Mouse (Mus musculus): ENCODE results near the gene G0s2. TPM values are rescaled to one million over a fixed set of nuclear protein-coding genes. Genes with fewer than 3 reads are reported as not detected.

Gene G0s2
- polyA plus RNA-seq, 1 experiment from 2014 or later, result 50.8 TPM

GRCm38 (mm10) chr1:193244235-193244634, 28.8 kb downstream of the G0s2 start:
- no peak overlapping the region for H3K4me2 ChIP-seq
- H3K9me3 ChIP-seq, result no peaks in the 10 kb centered on the region
- no peak overlapping the region for H3K9ac ChIP-seq
- no peaks in the 10 kb centered on the region for H3K27me3 ChIP-seq (replicated peaks)
- H3K4me1 ChIP-seq, result peaks cover 21% of the 10 kb centered on the region
- peak overlapping the region; percentile 85 for H3K27ac ChIP-seq (replicated peaks)
- H3K4me3 ChIP-seq, result no peak overlapping the region
- no peak for ATAC-seq (ENCODE audit: extremely low read depth, insufficient number of reproducible peaks, low FRiP score, low TSS enrichment)
- no peaks in the 10 kb centered on the region for H3K36me3 ChIP-seq
- WGBS, result 59% methylated on average over 6 of the region's 6 CpGs

DNA sequence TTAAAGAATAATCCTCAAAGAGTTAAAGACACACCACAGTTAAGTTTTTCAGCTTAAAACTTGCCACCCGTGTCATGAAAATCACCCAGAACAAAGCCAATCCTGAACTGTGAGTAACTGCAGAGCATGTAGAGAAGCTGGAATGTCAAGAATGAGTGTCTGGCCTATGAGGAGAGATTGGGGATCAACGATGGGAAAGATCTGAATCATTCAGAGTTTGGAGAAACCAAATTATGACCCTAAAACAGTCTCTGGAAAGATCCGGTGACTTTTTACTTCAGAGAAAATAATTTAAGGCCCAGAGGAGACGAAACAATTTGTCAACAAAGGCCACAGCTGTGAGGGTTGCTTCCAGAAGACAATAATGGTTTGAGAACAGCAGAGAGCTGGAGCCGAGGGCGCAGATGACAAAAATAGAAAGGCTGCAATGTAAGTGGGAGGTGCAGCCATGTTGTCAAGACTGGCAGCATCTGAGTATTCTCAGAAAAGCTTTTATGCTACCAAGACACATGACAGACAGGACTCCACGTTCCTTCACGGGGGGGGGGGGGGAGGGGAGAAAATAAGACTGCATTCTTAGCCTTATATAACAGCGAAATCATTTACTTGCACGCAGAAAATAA, 29.3 kb downstream of the G0s2 start:
- Histone ChIP-seq H3K4me2 (0 out of 2 replicates have a peak overlapping the region, but pooled peaks have one; percentile 3), H3K9me3 (no peaks in the 10 kb centered on the region), H3K4me1 (peaks cover 21% of the 10 kb centered on the region), H3K27me3 (replicated peaks) (no peaks in the 10 kb centered on the region), H3K36me3 (no peaks in the 10 kb centered on the region), H3K27ac (replicated peaks) (peak overlapping the region; percentile 85), H3K9ac (no peak overlapping the region), H3K4me3 (no peak overlapping the region)
- ATAC-seq (ENCODE audit: extremely low read depth, insufficient number of reproducible peaks, low FRiP score, low TSS enrichment), result no peak
- WGBS, result 31% methylated on average over 10 of the region's 10 CpGs

DNA sequence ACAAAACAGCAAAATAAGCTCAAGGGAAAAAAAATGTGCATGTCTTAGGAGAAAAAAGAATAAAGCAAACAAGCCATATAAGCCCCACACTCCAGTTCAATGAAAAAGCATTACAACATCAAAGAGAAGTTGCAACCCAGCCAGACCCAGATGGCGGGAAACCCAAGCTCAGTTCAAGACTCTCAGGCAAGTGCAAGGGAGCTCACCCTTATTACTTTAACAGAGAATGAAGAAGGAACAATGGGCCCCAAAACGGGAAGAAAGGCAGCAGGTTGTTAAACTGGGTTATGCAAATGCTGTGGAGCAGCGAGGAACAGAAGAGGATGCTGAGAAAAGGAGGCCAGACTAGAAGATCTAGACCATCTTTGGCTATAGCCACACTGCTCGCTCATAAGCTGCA, 30.2 kb downstream of the G0s2 start:
- 62% methylated on average over 4 of the region's 4 CpGs for WGBS

GRCm38 (mm10) chr1:193242238-193242637, 30.8 kb downstream of the G0s2 start:
- H3K4me2 ChIP-seq, result no peak overlapping the region
- no peak overlapping the region for H3K9ac ChIP-seq
- no peaks in the 10 kb centered on the region for H3K36me3 ChIP-seq
- H3K4me3 ChIP-seq, result no peak overlapping the region
- 72% methylated on average over 8 of the region's 8 CpGs for WGBS
- no peaks in the 10 kb centered on the region for H3K27me3 ChIP-seq (replicated peaks)
- H3K4me1 ChIP-seq, result peaks cover 21% of the 10 kb centered on the region
- no peak overlapping the region for H3K27ac ChIP-seq (replicated peaks)
- no peak for ATAC-seq (ENCODE audit: extremely low read depth, insufficient number of reproducible peaks, low FRiP score, low TSS enrichment)
- no peaks in the 10 kb centered on the region for H3K9me3 ChIP-seq

More for the DNA sequence above, 30.2 kb downstream of the G0s2 start:
- no peak overlapping the region for H3K4me3 ChIP-seq
- H3K9ac ChIP-seq, result no peak overlapping the region
- H3K27me3 ChIP-seq (replicated peaks), result no peaks in the 10 kb centered on the region
- ATAC-seq (ENCODE audit: extremely low read depth, insufficient number of reproducible peaks, low FRiP score, low TSS enrichment), result no peak
- H3K36me3 ChIP-seq, result no peaks in the 10 kb centered on the region
- H3K9me3 ChIP-seq, result no peaks in the 10 kb centered on the region
- peak overlapping the region; percentile 85 for H3K27ac ChIP-seq (replicated peaks)
- peaks cover 21% of the 10 kb centered on the region for H3K4me1 ChIP-seq
- H3K4me2 ChIP-seq, result no peak overlapping the region

GRCm38 (mm10) chr1:193241436-193241835, 31.6 kb downstream of the G0s2 start:
- Histone ChIP-seq H3K36me3 (no peaks in the 10 kb centered on the region), H3K27ac (replicated peaks) (no peak overlapping the region), H3K27me3 (replicated peaks) (no peaks in the 10 kb centered on the region), H3K9me3 (no peaks in the 10 kb centered on the region), H3K4me1 (peaks cover 21% of the 10 kb centered on the region), H3K4me3 (no peak overlapping the region), H3K4me2 (no peak overlapping the region), H3K9ac (no peak overlapping the region)
- ATAC-seq (ENCODE audit: extremely low read depth, insufficient number of reproducible peaks, low FRiP score, low TSS enrichment), result no peak
- 85% methylated on average over 4 of the region's 4 CpGs for WGBS

- H3K27ac ChIP-seq (replicated peaks), result no peak overlapping the region
- no peaks in the 10 kb centered on the region for H3K27me3 ChIP-seq (replicated peaks)
- WGBS, result 52% methylated on average over 4 of the region's 4 CpGs
- peaks cover 9% of the 10 kb centered on the region for H3K4me1 ChIP-seq
- H3K36me3 ChIP-seq, result no peaks in the 10 kb centered on the region
- no peaks in the 10 kb centered on the region for H3K9me3 ChIP-seq
- ATAC-seq (ENCODE audit: extremely low read depth, insufficient number of reproducible peaks, low FRiP score, low TSS enrichment), result no peak
- H3K4me3 ChIP-seq, result no peak overlapping the region
- no peak overlapping the region for H3K9ac ChIP-seq
- H3K4me2 ChIP-seq, result no peak overlapping the region
Measured at GRCm38 (mm10) chr1:193238426-193238825, 34.6 kb downstream of the G0s2 start.

DNA sequence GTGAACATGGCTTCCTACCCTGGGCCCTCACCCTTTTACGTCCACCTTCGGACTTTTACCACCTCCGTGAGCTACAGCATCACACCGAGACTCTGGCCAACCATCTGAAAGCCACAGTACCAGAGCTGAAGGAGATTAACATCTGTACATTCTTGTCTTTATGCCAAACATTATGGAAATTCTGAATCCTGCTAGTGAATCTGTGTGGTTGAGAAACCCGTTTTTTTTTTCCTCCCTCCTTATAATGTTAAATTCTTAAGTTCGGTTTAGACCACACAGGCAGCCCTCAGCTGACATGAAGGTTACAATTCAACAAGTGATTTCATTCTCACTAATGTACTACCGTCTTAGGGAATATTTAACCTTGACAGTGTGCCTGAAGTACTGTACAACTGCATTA, 38.1 kb downstream of the G0s2 start:
- Histone ChIP-seq H3K9ac (no peak overlapping the region), H3K4me2 (no peak overlapping the region), H3K4me1 (peaks cover 9% of the 10 kb centered on the region; the same call in 1 of the 2 replicates), H3K9me3 (no peaks in the 10 kb centered on the region), H3K4me3 (no peak overlapping the region), H3K27ac (replicated peaks) (no peak overlapping the region), H3K36me3 (no peaks in the 10 kb centered on the region), H3K27me3 (replicated peaks) (no peaks in the 10 kb centered on the region)
- WGBS, result 79% methylated on average over 7 of the region's 7 CpGs
- ATAC-seq (ENCODE audit: extremely low read depth, insufficient number of reproducible peaks, low FRiP score, low TSS enrichment), result no peak

GRCm38 (mm10) chr1:193234130-193234645, 38.8 kb downstream of the G0s2 start:
- WGBS, result 85% methylated on average over 2 of the region's 2 CpGs
- no peak overlapping the region for H3K4me3 ChIP-seq
- H3K27me3 ChIP-seq (replicated peaks), result no peaks in the 10 kb centered on the region
- no peak for ATAC-seq (ENCODE audit: extremely low read depth, insufficient number of reproducible peaks, low FRiP score, low TSS enrichment)
- no peak overlapping the region for H3K27ac ChIP-seq (replicated peaks)
- H3K36me3 ChIP-seq, result no peaks in the 10 kb centered on the region
- no peaks in the 10 kb centered on the region for H3K9me3 ChIP-seq
- no peak overlapping the region for H3K4me2 ChIP-seq
- H3K4me1 ChIP-seq, result peaks cover 9% of the 10 kb centered on the region; the same call in 1 of the 2 replicates
- no peak overlapping the region for H3K9ac ChIP-seq

GRCm38 (mm10) chr1:193232732-193233131, 40.3 kb downstream of the G0s2 start:
- Histone ChIP-seq H3K27me3 (replicated peaks) (no peaks in the 10 kb centered on the region), H3K9me3 (no peaks in the 10 kb centered on the region), H3K4me1 (peaks cover 9% of the 10 kb centered on the region; the same call in 1 of the 2 replicates), H3K36me3 (no peaks in the 10 kb centered on the region), H3K9ac (no peak overlapping the region), H3K27ac (replicated peaks) (no peak overlapping the region), H3K4me3 (no peak overlapping the region), H3K4me2 (no peak overlapping the region)
- 64% methylated on average over 2 of the region's 2 CpGs for WGBS
- no peak for ATAC-seq (ENCODE audit: extremely low read depth, insufficient number of reproducible peaks, low FRiP score, low TSS enrichment)

DNA sequence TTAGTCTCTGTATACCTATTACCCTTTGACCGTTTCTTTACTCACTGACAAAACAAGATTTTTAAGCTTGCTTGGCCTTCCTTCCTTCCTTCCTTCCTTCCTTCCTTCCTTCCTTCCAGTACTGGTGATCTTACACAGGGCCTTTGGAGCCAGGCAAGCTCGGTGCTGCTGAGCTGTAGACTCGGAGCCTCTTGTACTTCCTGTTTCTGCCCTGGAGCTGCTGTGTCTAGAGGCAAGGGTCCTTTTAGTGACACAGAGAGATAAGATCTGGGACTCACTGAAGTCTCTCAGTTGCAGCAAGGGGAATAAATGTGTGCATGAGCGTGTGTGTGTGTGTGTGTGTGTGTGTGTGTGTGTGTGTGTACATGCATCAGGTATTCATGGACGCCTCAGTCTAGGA, 42.1 kb downstream of the G0s2 start:
- Histone ChIP-seq H3K4me2 (no peak overlapping the region), H3K9me3 (no peaks in the 10 kb centered on the region), H3K36me3 (no peaks in the 10 kb centered on the region), H3K9ac (no peak overlapping the region), H3K4me1 (peaks cover 24% of the 10 kb centered on the region), H3K27me3 (replicated peaks) (no peaks in the 10 kb centered on the region), H3K4me3 (no peak overlapping the region), H3K27ac (replicated peaks) (no peak overlapping the region)
- ATAC-seq (ENCODE audit: extremely low read depth, insufficient number of reproducible peaks, low FRiP score, low TSS enrichment), result no peak
- WGBS, result 42% methylated on average over 4 of the region's 5 CpGs

DNA sequence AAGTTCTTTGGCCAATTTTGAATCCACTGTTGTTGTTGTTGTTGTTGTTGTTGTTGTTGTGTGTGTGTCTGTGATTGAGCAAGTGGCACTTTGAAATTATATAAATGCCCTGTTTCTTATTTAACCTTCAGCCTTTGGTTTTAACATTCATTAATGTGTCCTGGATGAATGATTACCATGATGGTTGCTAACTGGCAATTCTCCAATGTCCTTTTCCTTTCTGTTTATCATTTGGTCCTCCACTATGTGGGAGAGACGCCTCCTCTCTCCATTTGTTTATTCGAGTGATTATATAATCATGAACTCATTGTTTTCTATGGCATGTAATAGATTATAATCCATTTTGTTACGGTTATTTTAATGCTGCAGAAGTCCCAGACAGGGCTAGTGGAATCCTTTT, 42.5 kb downstream of the G0s2 start:
- Histone ChIP-seq H3K4me2 (no peak overlapping the region), H3K27ac (replicated peaks) (no peak overlapping the region), H3K9me3 (no peaks in the 10 kb centered on the region), H3K27me3 (replicated peaks) (no peaks in the 10 kb centered on the region), H3K4me1 (peaks cover 24% of the 10 kb centered on the region), H3K4me3 (no peak overlapping the region), H3K9ac (no peak overlapping the region), H3K36me3 (no peaks in the 10 kb centered on the region)
- WGBS, result 65% methylated on average over 3 of the region's 3 CpGs
- ATAC-seq (ENCODE audit: extremely low read depth, insufficient number of reproducible peaks, low FRiP score, low TSS enrichment), result no peak

GRCm38 (mm10) chr1:193229570-193229969, 43.4 kb downstream of the G0s2 start:
- Histone ChIP-seq H3K36me3 (no peaks in the 10 kb centered on the region), H3K9me3 (no peaks in the 10 kb centered on the region), H3K27ac (replicated peaks) (no peak overlapping the region), H3K4me3 (no peak overlapping the region), H3K4me1 (peaks cover 24% of the 10 kb centered on the region), H3K4me2 (no peak overlapping the region), H3K9ac (no peak overlapping the region), H3K27me3 (replicated peaks) (no peaks in the 10 kb centered on the region)
- WGBS, result 86% methylated on average over 5 of the region's 5 CpGs
- no peak for ATAC-seq (ENCODE audit: extremely low read depth, insufficient number of reproducible peaks, low FRiP score, low TSS enrichment)
